Mouse (Mus musculus) midbrain, embryonic 12.5 days (tissue): ENCODE data around the gene Jag2. TPM values are rescaled to one million over a fixed set of nuclear protein-coding genes. Genes with fewer than 3 reads are reported as not detected.

Source experiments
- ATAC-seq: fragments of 200-750 bp; cut with Nextera tagmentation; 2 replicates; pipeline ENCODE4 v1.8.0; 2017; ENCODE audit warnings: low read depth, moderate TSS enrichment, moderate library complexity; ENCODE audit not compliant: low FRiP score
- H3K27ac ChIP-seq: fragments of 300-500 bp; sonication (generic); replicated peaks from 2 replicates; pipeline ENCODE4 v1.5.1; 2016; ENCODE audit warnings: mild to moderate bottlenecking
- H3K27me3 ChIP-seq: fragments of 300-500 bp; sonication (generic); 2 replicates; pipeline ENCODE4 v1.6.1; 2016; ENCODE audit warnings: mild to moderate bottlenecking
- H3K36me3 ChIP-seq: fragments of 300-500 bp; sonication (generic); 2 replicates; pipeline ENCODE4 v1.6.1; 2016
- H3K4me1 ChIP-seq: fragments of 300-500 bp; sonication (generic); 2 replicates; pipeline ENCODE4 v1.6.1; 2016
- H3K4me2 ChIP-seq: fragments of 300-500 bp; sonication (generic); replicated peaks from 2 replicates; pipeline ENCODE4 v1.6.1; 2016; ENCODE audit warnings: mild to moderate bottlenecking, moderate library complexity
- H3K4me3 ChIP-seq: fragments of 300-500 bp; sonication (generic); 2 replicates; pipeline ENCODE4 v1.5.1; 2016; ENCODE audit warnings: mild to moderate bottlenecking
- H3K9ac ChIP-seq: fragments of 300-500 bp; sonication (generic); replicated peaks from 2 replicates; pipeline ENCODE4 v1.6.1; 2016; ENCODE audit warnings: mild to moderate bottlenecking, moderate library complexity
- H3K9me3 ChIP-seq: fragments of 300-500 bp; sonication (generic); 2 replicates; pipeline ENCODE4 v1.6.1; 2016; ENCODE audit warnings: mild to moderate bottlenecking
- WGBS: fragments of 180-500 bp; shearing (Covaris S2); methylation state at CpG from one replicate; pipeline ENCODE4 v1.1.7; 2016; 5-methylcytosine and 5-hydroxymethylcytosine counted together
- polyA plus RNA-seq: library from polyadenylated mRNA; unstranded; fragments of >200 nt; fragmentation: Nextera tagmentation; extraction: Ambion mirVana; gene quantifications from 2 replicates; pipeline ENCODE4 v1.2.1, GENCODE M21; 2016

Gene Jag2
- 5.8 and 7.5 TPM in 2 replicates for polyA plus RNA-seq

- Histone ChIP-seq H3K9ac (peak within 1 kb of the TSS; percentile 65), H3K27me3 (peaks cover 72% of the 10 kb centered on the region), H3K4me2 (peak within 1 kb of the TSS; percentile 83), H3K9me3 (no peaks in the 10 kb centered on the region), H3K4me3 (peak within 1 kb of the TSS; percentile 55), H3K36me3 (no peaks in the 10 kb centered on the region), H3K27ac (peak within 1 kb of the TSS; percentile 76), H3K4me1 (peaks cover 18% of the 10 kb centered on the region)
- ATAC-seq = peak; percentile 52
- under 1% methylated on average over 61 of the region's 85 CpGs for WGBS
These were observed at the start of gene Jag2 for GRCm38 (mm10) chr12:112929562-112930352. Gene Jag2, minus strand, starts transcription at chr12:112929776.

GRCm38 (mm10) chr12:112977156-112977555 is 47.6 kb upstream of the Jag2 start:
- Histone ChIP-seq H3K4me3 (peak overlapping the region; percentile 77), H3K36me3 (peaks cover 78% of the 10 kb centered on the region), H3K4me1 (peaks cover 17% of the 10 kb centered on the region), H3K9me3 (no peaks in the 10 kb centered on the region), H3K27me3 (no peaks in the 10 kb centered on the region), H3K4me2 (peak overlapping the region; percentile 87), H3K9ac (peak overlapping the region; percentile 85), H3K27ac (peak overlapping the region; percentile 90)
- ATAC-seq = no peak
- 47% methylated on average over 12 of the region's 12 CpGs for WGBS

GRCm38 (mm10) chr12:112976371-112977073 is 46.9 kb upstream of the Jag2 start, which contains the start of gene Btbd6:
Gene Btbd6, plus strand, starts transcription at chr12:112976482.
- WGBS = under 1% methylated on average over 61 of the region's 80 CpGs
- peak within 1 kb of the TSS; percentile 77 for H3K4me3 ChIP-seq
- H3K27me3 ChIP-seq = no peaks in the 10 kb centered on the region
- peak; percentile 94 for ATAC-seq
- H3K4me2 ChIP-seq = peak within 1 kb of the TSS; percentile 87
- H3K27ac ChIP-seq = peak within 1 kb of the TSS; percentile 90
- H3K9ac ChIP-seq = peak within 1 kb of the TSS; percentile 85
- H3K9me3 ChIP-seq = no peaks in the 10 kb centered on the region
- peaks cover 78% of the 10 kb centered on the region for H3K36me3 ChIP-seq
- H3K4me1 ChIP-seq = peaks cover 17% of the 10 kb centered on the region

DNA sequence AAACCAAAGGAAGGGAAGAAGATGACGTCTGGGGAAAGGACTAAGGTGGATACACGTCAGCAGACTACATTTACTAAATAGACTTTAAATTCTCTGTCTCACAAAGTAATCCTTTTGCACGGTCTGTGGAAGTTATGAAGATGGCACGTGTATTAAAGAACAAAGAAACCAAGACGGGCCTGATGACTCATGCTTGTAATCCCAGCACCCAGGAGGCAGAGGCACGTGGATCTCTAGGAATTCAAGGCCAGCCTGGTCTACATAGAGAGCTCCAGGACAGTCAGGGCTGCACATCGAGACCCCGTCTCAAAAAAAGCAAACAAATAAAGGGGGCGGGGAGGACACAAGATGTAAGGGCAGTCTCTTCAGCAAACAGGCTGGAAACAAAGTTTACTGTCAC is 45.2 kb upstream of the Jag2 start:
- no peak overlapping the region for H3K4me3 ChIP-seq
- no peak overlapping the region for H3K4me2 ChIP-seq
- WGBS = 87% methylated on average over 9 of the region's 9 CpGs
- no peaks in the 10 kb centered on the region for H3K27me3 ChIP-seq
- H3K9me3 ChIP-seq = no peaks in the 10 kb centered on the region
- ATAC-seq = no peak
- H3K36me3 ChIP-seq = peaks cover 77% of the 10 kb centered on the region
- no peak overlapping the region for H3K27ac ChIP-seq
- peaks cover 17% of the 10 kb centered on the region for H3K4me1 ChIP-seq
- H3K9ac ChIP-seq = no peak overlapping the region

GRCm38 (mm10) chr12:112969616-112970015 is 40.0 kb upstream of the Jag2 start:
- H3K36me3 ChIP-seq = peaks cover 98% of the 10 kb centered on the region

DNA sequence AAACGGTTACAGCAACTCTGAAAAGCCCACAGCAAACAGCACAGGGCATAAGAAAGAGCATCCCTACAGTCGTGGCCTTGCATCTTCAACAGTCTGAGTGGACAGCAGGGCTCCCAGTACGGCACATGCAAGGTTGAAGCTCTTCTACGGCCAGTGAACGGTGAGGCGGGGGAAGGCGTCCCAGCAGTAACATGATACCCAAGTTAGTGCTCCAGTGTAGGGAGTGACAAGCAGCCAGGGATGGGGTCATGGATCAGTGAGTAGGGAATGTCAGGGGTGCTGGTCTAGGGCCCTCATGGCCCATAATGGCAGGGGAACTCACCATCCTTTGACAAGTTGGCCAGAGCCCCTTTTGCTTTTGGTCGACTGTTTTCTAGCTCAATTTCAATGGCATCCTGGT is 39.4 kb upstream of the Jag2 start:
- no peak overlapping the region for H3K27ac ChIP-seq
- no peaks in the 10 kb centered on the region for H3K9me3 ChIP-seq
- H3K36me3 ChIP-seq = peaks cover 98% of the 10 kb centered on the region
- ATAC-seq = no peak
- no peaks in the 10 kb centered on the region for H3K4me1 ChIP-seq
- H3K4me3 ChIP-seq = no peak overlapping the region
- no peak overlapping the region for H3K4me2 ChIP-seq
- no peak overlapping the region for H3K9ac ChIP-seq
- WGBS = 77% methylated on average over 8 of the region's 8 CpGs
- no peaks in the 10 kb centered on the region for H3K27me3 ChIP-seq

More at GRCm38 (mm10) chr12:112969616-112970015, 40.0 kb upstream of the Jag2 start:
- 90% methylated on average over 6 of the region's 6 CpGs for WGBS
- Histone ChIP-seq H3K9ac (no peak overlapping the region), H3K9me3 (no peaks in the 10 kb centered on the region), H3K27me3 (no peaks in the 10 kb centered on the region), H3K27ac (no peak overlapping the region), H3K4me3 (no peak overlapping the region), H3K4me1 (no peaks in the 10 kb centered on the region), H3K4me2 (no peak overlapping the region)
- ATAC-seq = no peak

GRCm38 (mm10) chr12:112965783-112966182 is 36.2 kb upstream of the Jag2 start:
- ATAC-seq = no peak
- H3K36me3 ChIP-seq = peaks cover 98% of the 10 kb centered on the region
- no peak overlapping the region for H3K27ac ChIP-seq

DNA sequence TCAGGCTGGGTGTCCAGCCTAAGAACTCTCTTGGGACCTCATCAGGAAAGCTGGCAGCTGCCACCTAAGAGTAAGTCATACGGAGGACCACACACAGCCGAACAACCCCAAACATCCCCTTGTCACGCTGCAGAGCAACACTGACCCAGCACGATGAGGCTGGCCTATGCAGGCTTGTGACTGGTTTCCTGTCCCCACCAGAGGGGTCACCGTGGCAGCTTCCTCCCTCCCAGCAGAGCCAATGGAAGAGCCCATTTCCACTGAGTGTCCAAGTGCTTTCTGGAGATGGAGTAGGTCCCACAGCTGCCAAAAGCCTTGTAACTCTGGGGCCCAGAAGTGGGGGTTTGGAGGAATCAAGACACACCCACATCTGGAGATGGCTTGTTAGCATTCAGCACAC is 32.3 kb upstream of the Jag2 start:
- Histone ChIP-seq H3K4me2 (no peak overlapping the region), H3K27ac (no peak overlapping the region), H3K9ac (no peak overlapping the region), H3K27me3 (no peaks in the 10 kb centered on the region), H3K9me3 (no peaks in the 10 kb centered on the region), H3K4me1 (no peaks in the 10 kb centered on the region), H3K4me3 (no peak overlapping the region), H3K36me3 (peaks cover 81% of the 10 kb centered on the region)
- ATAC-seq = no peak
- 77% methylated on average over 5 of the region's 5 CpGs for WGBS

More at GRCm38 (mm10) chr12:112965783-112966182, 36.2 kb upstream of the Jag2 start:
- Histone ChIP-seq H3K4me1 (no peaks in the 10 kb centered on the region), H3K9ac (no peak overlapping the region), H3K4me2 (no peak overlapping the region), H3K27me3 (no peaks in the 10 kb centered on the region), H3K4me3 (no peak overlapping the region), H3K9me3 (no peaks in the 10 kb centered on the region)
- WGBS = 93% methylated on average over 13 of the region's 13 CpGs

- ATAC-seq = no peak
- Histone ChIP-seq H3K27me3 (no peaks in the 10 kb centered on the region), H3K4me3 (no peak overlapping the region), H3K9ac (0 out of 2 replicates have a peak overlapping the region, but pooled peaks have one; percentile 20), H3K27ac (no peak overlapping the region), H3K36me3 (peaks cover 77% of the 10 kb centered on the region), H3K4me2 (no peak overlapping the region), H3K9me3 (no peaks in the 10 kb centered on the region), H3K4me1 (no peaks in the 10 kb centered on the region)
- 82% methylated on average over 7 of the region's 7 CpGs for WGBS
These were observed 31.9 kb upstream of the Jag2 start for GRCm38 (mm10) chr12:112961428-112961827.

- H3K4me1 ChIP-seq = no peaks in the 10 kb centered on the region
- H3K4me2 ChIP-seq = no peak overlapping the region
- no peak overlapping the region for H3K4me3 ChIP-seq
- no peak for ATAC-seq
- no peaks in the 10 kb centered on the region for H3K27me3 ChIP-seq
- H3K36me3 ChIP-seq = peaks cover 57% of the 10 kb centered on the region
- no peak overlapping the region for H3K9ac ChIP-seq
- H3K9me3 ChIP-seq = no peaks in the 10 kb centered on the region
- H3K27ac ChIP-seq = no peak overlapping the region
- 85% methylated on average over 8 of the region's 8 CpGs for WGBS
These were observed 29.8 kb upstream of the Jag2 start for GRCm38 (mm10) chr12:112959421-112959820.

DNA sequence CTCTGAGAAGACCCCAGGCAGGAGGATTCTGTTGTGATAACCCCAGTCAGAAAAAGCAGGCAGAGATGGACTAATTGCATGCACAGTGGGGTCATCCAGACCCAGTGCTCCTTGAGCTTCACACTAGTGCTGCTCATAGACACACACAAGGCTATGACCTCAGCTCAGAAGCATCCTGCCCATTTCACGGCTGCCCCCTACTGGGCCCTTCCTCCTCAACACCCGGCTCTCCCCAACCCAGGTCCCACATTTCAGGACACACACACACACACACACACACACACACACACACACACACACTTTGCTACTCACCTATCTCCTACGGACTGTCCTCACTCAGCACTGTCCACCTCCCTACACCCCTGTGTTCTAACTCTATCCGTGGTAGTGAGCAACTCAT is 28.7 kb upstream of the Jag2 start:
- Histone ChIP-seq H3K4me3 (no peak overlapping the region), H3K9me3 (no peaks in the 10 kb centered on the region), H3K4me2 (no peak overlapping the region), H3K36me3 (peaks cover 45% of the 10 kb centered on the region), H3K4me1 (no peaks in the 10 kb centered on the region), H3K27me3 (no peaks in the 10 kb centered on the region), H3K27ac (no peak overlapping the region), H3K9ac (no peak overlapping the region)
- 36% methylated on average over 4 of the region's 4 CpGs for WGBS
- peak; percentile 16; the same call in 1 of the 2 replicates for ATAC-seq

DNA sequence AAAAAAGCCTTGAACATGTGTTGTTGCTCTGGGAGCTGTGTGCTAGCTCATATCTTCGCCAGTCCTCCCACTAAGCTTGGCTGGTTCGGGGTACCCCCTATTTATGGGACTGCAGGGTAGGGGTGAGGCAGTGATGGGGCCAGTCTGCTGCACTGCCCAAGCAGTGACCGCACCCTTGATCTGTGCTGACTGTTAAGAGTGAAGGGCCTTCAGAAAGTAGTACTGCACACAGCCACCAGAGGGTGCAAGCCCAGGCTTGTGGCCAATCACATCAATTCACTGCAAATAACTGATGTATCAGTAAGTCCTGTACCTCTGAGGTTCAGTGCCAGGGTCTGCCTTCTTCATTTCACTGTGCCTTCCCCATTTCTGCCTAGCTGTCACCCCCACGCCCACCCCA is 26.2 kb upstream of the Jag2 start:
- no peak overlapping the region for H3K27ac ChIP-seq
- no peak overlapping the region for H3K4me2 ChIP-seq
- peaks cover 9% of the 10 kb centered on the region for H3K4me1 ChIP-seq
- no peaks in the 10 kb centered on the region; the same call in 1 of the 2 replicates for H3K27me3 ChIP-seq
- ATAC-seq = peak; percentile 31
- H3K9ac ChIP-seq = no peak overlapping the region
- WGBS = 34% methylated on average over 4 of the region's 4 CpGs
- no peaks in the 10 kb centered on the region for H3K9me3 ChIP-seq
- peaks cover 20% of the 10 kb centered on the region for H3K36me3 ChIP-seq
- H3K4me3 ChIP-seq = no peak overlapping the region
